Mouse (Mus musculus): Measurements from ENCODE around the gene Gm45837. TPM values are rescaled to one million over a fixed set of nuclear protein-coding genes. Genes with fewer than 3 reads are reported as not detected.
"Not testable (repeated sequence)": the region's sequence is repeated elsewhere in the genome, so short reads cannot be mapped to it uniquely, and the experiment has no call there.

The Gm45837 gene
- polyA plus RNA-seq, 1 experiment from 2014 or later = not detected

DNA sequence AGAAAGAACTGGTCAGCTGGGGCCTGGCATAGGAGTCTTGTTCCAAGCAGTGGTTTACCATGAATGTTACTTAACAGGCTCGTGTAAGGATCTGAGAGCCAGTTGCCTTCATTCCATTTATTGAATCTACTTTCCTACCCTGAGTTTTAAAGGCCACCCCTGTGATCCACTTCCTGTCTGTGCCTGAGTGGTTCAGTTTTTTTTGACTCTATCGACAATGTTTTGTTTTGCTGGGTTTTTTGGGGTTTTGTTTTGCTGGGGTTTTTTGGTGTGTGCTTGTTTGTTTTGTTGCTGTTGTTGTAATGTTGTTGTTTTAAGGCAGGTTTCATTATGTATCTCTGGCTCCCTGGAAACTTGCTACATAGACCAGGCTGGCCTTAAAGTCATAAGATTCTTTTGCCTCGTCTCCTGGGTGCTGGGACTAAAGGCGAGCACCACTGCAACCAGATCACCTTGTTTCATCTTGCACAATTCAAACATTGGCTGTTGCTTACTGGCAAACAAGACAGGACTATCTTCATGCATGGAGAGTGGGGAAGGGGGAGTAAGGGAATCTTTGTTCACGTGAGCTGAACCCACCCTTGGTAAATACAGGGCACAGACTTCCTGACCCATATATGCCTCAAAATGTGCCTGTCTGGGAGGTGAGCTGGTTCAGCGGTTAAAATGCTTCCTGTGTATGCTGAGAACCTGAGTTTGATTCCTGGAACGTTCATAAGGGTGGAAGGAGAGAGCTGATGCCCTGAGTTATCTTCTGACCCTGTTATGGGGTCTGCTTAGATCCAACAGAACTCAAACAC is 140.2 kb downstream of the Gm45837 start:
- DNase-seq (ENCODE audit: low spot score) = no peak
- H3K9me3 ChIP-seq = no peaks in the 10 kb centered on the region
- no peaks in the 10 kb centered on the region for H3K27me3 ChIP-seq (replicated peaks; ENCODE audit: low read depth, poor library complexity, severe bottlenecking)
- no peaks in the 10 kb centered on the region for H3K36me3 ChIP-seq (replicated peaks)
- no peak overlapping the region for H3K27ac ChIP-seq (replicated peaks)
- WGBS = 67% methylated on average over 7 of the region's 7 CpGs
- H3K4me3 ChIP-seq = no peak overlapping the region
- 0 out of 2 replicates have a peak, but pooled peaks cover 2% of the 10 kb centered on the region for H3K4me1 ChIP-seq

GRCm38 (mm10) chr7:101551530-101551929 is 140.8 kb downstream of the Gm45837 start:
- Histone ChIP-seq H3K36me3 (replicated peaks) (no peaks in the 10 kb centered on the region), H3K27ac (replicated peaks) (no peak overlapping the region), H3K4me1 (0 out of 2 replicates have a peak, but pooled peaks cover 2% of the 10 kb centered on the region), H3K9me3 (no peaks in the 10 kb centered on the region), H3K27me3 (replicated peaks; ENCODE audit: low read depth, poor library complexity, severe bottlenecking) (no peaks in the 10 kb centered on the region), H3K4me3 (no peak overlapping the region)
- DNase-seq (ENCODE audit: low spot score) = no peak
- WGBS = 86% methylated on average over 1 of the region's 1 CpGs

- not testable (repeated sequence) for DNase-seq (ENCODE audit: low spot score); H3K4me1 ChIP-seq; H3K27me3 ChIP-seq (replicated peaks; ENCODE audit: low read depth, poor library complexity, severe bottlenecking); H3K36me3 ChIP-seq (replicated peaks); H3K27ac ChIP-seq (replicated peaks); H3K4me3 ChIP-seq; H3K9me3 ChIP-seq
- WGBS = 91% methylated on average over 3 of the region's 3 CpGs
These were observed 144.8 kb downstream of the Gm45837 start for GRCm38 (mm10) chr7:101555473-101555872.

GRCm38 (mm10) chr7:101557391-101557790 is 146.7 kb downstream of the Gm45837 start:
- 85% methylated on average over 1 of the region's 1 CpGs for WGBS
- Histone ChIP-seq H3K36me3 (replicated peaks) (no peaks in the 10 kb centered on the region), H3K27me3 (replicated peaks; ENCODE audit: low read depth, poor library complexity, severe bottlenecking) (no peaks in the 10 kb centered on the region), H3K27ac (replicated peaks) (no peak overlapping the region), H3K4me1 (no peaks in the 10 kb centered on the region), H3K9me3 (no peaks in the 10 kb centered on the region), H3K4me3 (no peak overlapping the region)
- no peak for DNase-seq (ENCODE audit: low spot score)

DNA sequence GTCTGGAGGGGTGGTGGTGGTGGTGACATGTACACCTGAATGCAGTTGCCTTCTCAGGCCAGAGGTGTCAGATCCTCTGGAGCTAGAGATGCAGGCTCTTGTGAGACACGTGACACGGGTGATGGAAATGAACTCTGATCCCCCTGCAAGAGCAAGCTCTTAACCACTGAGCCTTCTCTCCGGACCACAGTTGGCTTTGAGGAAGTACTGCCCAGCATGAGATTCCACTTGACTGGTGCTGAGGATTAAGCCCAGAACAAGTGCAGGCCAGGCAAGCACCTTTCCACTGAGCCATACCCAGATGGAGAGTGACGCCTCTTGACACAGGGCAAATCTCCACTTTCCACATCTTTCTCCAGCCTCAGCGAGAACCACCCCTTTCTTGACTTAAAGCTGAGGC is 148.7 kb downstream of the Gm45837 start:
- 79% methylated on average over 5 of the region's 5 CpGs for WGBS
- not testable (repeated sequence) for H3K9me3 ChIP-seq; H3K27ac ChIP-seq (replicated peaks); H3K4me1 ChIP-seq; H3K4me3 ChIP-seq; DNase-seq (ENCODE audit: low spot score); H3K36me3 ChIP-seq (replicated peaks); H3K27me3 ChIP-seq (replicated peaks; ENCODE audit: low read depth, poor library complexity, severe bottlenecking)

MicroRNAs within 50 kb of the gene (microRNA counts, 519-probe panel; counts per million panel counts)
- microRNA mmu-miR-139-3p (188 counts per million, percentile 57 among the panel's probes with 10 or more counts), microRNA mmu-miR-139-5p (1,118 counts per million, percentile 57 among the panel's probes with 10 or more counts)

Small RNA genes lying within 50 kb of the gene (microRNA-seq; reads per million reads assigned to microRNA genes)
- 2,672 reads per million, percentile 85 among the genes with 10 or more reads in this experiment for gene Mir139

Other genes with a start within 250 kb of the Gm45837 start
- gene Atg16l2, start 108.6 kb upstream of the Gm45837 start, polyA plus RNA-seq (2016; fragmentation: Nextera tagmentation; extraction: Ambion mirVana) = 13.1 and 15.1 TPM in 2 replicates
- 12.3 and 15.4 TPM in 2 replicates for gene Stard10, start 93.8 kb upstream of the Gm45837 start, polyA plus RNA-seq (2016; fragmentation: Nextera tagmentation; extraction: Ambion mirVana)
- 15.4 and 17.4 TPM in 2 replicates for gene Arap1, start 62.8 kb upstream of the Gm45837 start, polyA plus RNA-seq (2016; fragmentation: Nextera tagmentation; extraction: Ambion mirVana)
- 21.7 and 22.5 TPM in 2 replicates for gene Pde2a, start 10.8 kb downstream of the Gm45837 start, polyA plus RNA-seq (2016; fragmentation: Nextera tagmentation; extraction: Ambion mirVana)
- not detected in 2 replicates for gene Art2b, start 174.7 kb downstream of the Gm45837 start, polyA plus RNA-seq (2016; fragmentation: Nextera tagmentation; extraction: Ambion mirVana)